Mouse (Mus musculus): ENCODE results near the gene Derl3. TPM values are rescaled to one million over a fixed set of nuclear protein-coding genes. Genes with fewer than 3 reads are reported as not detected.
"Not testable (repeated sequence)": the region's sequence is repeated elsewhere in the genome, so short reads cannot be mapped to it uniquely, and the experiment has no call there.

Derl3 gene
- polyA plus RNA-seq, 1 experiment, result 1.7 TPM

DNA sequence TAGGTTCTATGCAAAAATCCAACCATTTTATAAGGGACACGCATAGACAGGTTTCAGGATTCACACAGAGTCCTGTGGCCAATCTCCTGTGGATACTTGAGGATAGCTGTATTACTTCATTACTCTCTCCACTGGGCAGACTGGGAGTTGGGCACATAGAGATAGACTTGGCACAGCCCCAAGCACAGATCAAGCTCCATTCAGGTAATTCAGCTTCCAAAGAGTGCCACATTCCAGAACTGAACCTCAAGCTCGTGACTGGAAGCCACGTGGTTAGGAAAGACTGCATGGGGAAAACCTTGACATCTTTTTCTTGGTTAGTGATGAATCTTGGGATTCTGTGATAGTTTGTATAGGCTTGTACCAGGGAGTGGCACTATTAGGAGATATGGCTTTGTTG is 14.4 kb upstream of the Derl3 start:
- DNase-seq (ENCODE audit: low read depth), result no peak

GRCm38 (mm10) chr10:75880351-75880750 is 12.9 kb upstream of the Derl3 start:
- TF ChIP-seq POLR2A (IDR thresholded peaks at IDR 0.05; ENCODE audit: borderline replicate concordance, extremely low read depth, insufficient read depth, insufficient read length, poor library complexity, severe bottlenecking) (no peak), CTCF (IDR thresholded peaks at IDR 0.05; ENCODE audit: borderline replicate concordance, extremely low read depth, insufficient read depth, insufficient read length) (no peak)
- no peak for DNase-seq (ENCODE audit: low read depth)

More for the DNA sequence above, 14.4 kb upstream of the Derl3 start:
- TF ChIP-seq POLR2A (IDR thresholded peaks at IDR 0.05; ENCODE audit: borderline replicate concordance, extremely low read depth, insufficient read depth, insufficient read length, poor library complexity, severe bottlenecking), result no peak
- no peak for TF ChIP-seq CTCF (IDR thresholded peaks at IDR 0.05; ENCODE audit: borderline replicate concordance, extremely low read depth, insufficient read depth, insufficient read length)

GRCm38 (mm10) chr10:75880771-75881577 is 12.2 kb upstream of the Derl3 start:
- TF ChIP-seq CTCF (IDR thresholded peaks at IDR 0.05; ENCODE audit: borderline replicate concordance, extremely low read depth, insufficient read depth, insufficient read length), result no peak
- TF ChIP-seq POLR2A (IDR thresholded peaks at IDR 0.05; ENCODE audit: borderline replicate concordance, extremely low read depth, insufficient read depth, insufficient read length, poor library complexity, severe bottlenecking), result no peak
- peak; percentile 72 for DNase-seq (ENCODE audit: low read depth)

- TF ChIP-seq POLR2A (IDR thresholded peaks at IDR 0.05; ENCODE audit: borderline replicate concordance, extremely low read depth, insufficient read depth, insufficient read length, poor library complexity, severe bottlenecking), result no peak
- TF ChIP-seq CTCF (IDR thresholded peaks at IDR 0.05; ENCODE audit: borderline replicate concordance, extremely low read depth, insufficient read depth, insufficient read length), result no peak
- DNase-seq (ENCODE audit: low read depth), result peak; percentile 75
These were observed 11.4 kb upstream of the Derl3 start for GRCm38 (mm10) chr10:75881578-75882432.

- DNase-seq (ENCODE audit: low read depth), result peak; percentile 52
- no peak for TF ChIP-seq CTCF (IDR thresholded peaks at IDR 0.05; ENCODE audit: borderline replicate concordance, extremely low read depth, insufficient read depth, insufficient read length)
- no peak for TF ChIP-seq POLR2A (IDR thresholded peaks at IDR 0.05; ENCODE audit: borderline replicate concordance, extremely low read depth, insufficient read depth, insufficient read length, poor library complexity, severe bottlenecking)
These were observed 10.6 kb upstream of the Derl3 start for GRCm38 (mm10) chr10:75882433-75883231.

- peak; percentile 54; the same call in 1 of the 2 replicates for TF ChIP-seq CTCF (IDR thresholded peaks at IDR 0.05; ENCODE audit: borderline replicate concordance, extremely low read depth, insufficient read depth, insufficient read length)
- TF ChIP-seq POLR2A (IDR thresholded peaks at IDR 0.05; ENCODE audit: borderline replicate concordance, extremely low read depth, insufficient read depth, insufficient read length, poor library complexity, severe bottlenecking), result no peak
- peak; percentile 89 for DNase-seq (ENCODE audit: low read depth)
These were observed 10.0 kb upstream of the Derl3 start for GRCm38 (mm10) chr10:75883232-75883552.

GRCm38 (mm10) chr10:75884742-75885141 is 8.5 kb upstream of the Derl3 start:
- no peak for DNase-seq (ENCODE audit: low read depth)
- TF ChIP-seq POLR2A (IDR thresholded peaks at IDR 0.05; ENCODE audit: borderline replicate concordance, extremely low read depth, insufficient read depth, insufficient read length, poor library complexity, severe bottlenecking), result no peak
- no peak for TF ChIP-seq CTCF (IDR thresholded peaks at IDR 0.05; ENCODE audit: borderline replicate concordance, extremely low read depth, insufficient read depth, insufficient read length)

DNA sequence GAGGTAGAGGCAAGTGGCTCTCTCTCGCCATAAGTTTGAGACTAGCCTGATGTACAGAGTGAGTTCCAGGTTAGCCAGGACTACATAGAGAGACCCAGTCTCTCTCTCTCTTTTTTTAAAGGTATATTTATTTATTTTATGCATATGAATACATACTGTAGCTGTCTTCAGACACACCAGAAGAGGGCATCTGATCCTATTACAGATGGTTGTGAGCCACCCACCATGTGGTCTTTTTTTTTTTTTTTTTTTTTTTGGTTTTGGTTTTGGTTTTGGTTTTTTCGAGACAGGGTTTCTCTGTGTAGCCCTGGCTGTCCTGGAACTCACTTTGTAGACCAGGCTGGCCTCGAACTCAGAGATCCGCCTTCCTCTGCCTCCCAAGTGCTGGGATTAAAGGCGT is 5.7 kb upstream of the Derl3 start:
- not testable (repeated sequence) for DNase-seq (ENCODE audit: low read depth)

DNA sequence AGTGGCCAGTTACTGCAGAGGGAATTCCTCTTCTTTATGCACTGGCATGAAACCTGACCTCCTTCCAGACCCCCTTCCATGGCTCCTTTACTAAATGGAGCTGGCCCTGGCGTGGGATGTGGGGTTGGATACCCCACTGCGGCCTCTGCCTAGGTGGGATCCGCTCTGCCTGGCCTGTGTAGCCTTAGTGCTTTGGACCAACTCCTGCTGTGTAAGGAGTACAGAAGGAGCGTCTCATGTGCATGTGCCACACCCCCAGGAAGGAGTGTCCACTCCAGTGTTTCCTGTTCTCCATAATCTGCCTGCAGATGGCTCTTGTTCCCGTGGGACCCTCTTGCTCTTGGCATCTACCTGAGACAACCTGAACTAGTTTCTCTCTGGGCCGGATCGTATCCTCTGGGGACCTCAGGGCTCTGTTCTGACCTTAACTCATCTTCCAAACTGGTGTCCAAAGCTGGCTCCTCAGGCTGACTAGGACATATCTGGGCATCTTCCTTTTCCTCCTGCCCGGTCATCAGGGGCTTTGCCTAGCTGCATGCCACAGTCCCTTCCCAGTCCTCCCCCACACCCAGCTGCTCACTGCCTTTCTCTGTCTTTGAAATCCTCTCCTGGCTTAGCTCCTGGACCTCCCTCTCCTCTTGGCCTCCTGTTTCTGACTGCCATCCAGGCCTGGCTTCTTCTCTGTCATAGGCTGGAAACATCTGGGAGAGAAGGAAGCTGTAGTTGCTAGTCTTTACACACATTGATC is 3.6 kb upstream of the Derl3 start:
- no peak for DNase-seq (ENCODE audit: low read depth)
- TF ChIP-seq CTCF (IDR thresholded peaks at IDR 0.05; ENCODE audit: borderline replicate concordance, extremely low read depth, insufficient read depth, insufficient read length), result no peak
- TF ChIP-seq POLR2A (IDR thresholded peaks at IDR 0.05; ENCODE audit: borderline replicate concordance, extremely low read depth, insufficient read depth, insufficient read length, poor library complexity, severe bottlenecking), result no peak

- DNase-seq (ENCODE audit: low read depth), result no peak
- TF ChIP-seq CTCF (IDR thresholded peaks at IDR 0.05; ENCODE audit: borderline replicate concordance, extremely low read depth, insufficient read depth, insufficient read length), result no peak
- TF ChIP-seq POLR2A (IDR thresholded peaks at IDR 0.05; ENCODE audit: borderline replicate concordance, extremely low read depth, insufficient read depth, insufficient read length, poor library complexity, severe bottlenecking), result no peak
These were observed 1.4 kb downstream of the Derl3 start for GRCm38 (mm10) chr10:75894601-75895000.
